Mouse (Mus musculus): ENCODE measurements around the gene Gar1. TPM values are rescaled to one million over a fixed set of nuclear protein-coding genes. Genes with fewer than 3 reads are reported as not detected.

Gene Gar1
- polyA plus RNA-seq, 2 experiments from 2014 or later, result 8.9 to 13.8 TPM

DNA sequence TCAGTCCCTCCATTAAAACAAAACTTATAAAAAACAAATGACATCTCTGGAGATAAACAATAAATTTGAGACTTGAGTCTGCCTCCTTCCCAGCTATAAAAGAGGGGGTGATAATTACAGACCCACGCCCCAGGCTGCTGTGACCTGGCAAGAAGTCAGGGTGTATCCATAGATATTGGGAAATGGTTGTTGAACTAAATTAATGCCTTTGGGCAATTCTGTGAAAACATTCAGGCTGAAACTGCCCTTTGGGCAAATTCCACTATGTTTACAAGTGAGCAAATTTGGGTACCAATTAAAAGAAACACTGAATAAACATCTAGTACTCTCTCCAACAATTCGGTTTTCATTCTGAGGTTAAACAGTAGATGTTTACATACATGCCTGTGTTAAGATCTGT, 32.2 kb downstream of the Gar1 start:
- ATAC-seq, result no peak

- ATAC-seq, result no peak
Observed at GRCm38 (mm10) chr3:129798551-129798950, 32.6 kb downstream of the Gar1 start.

DNA sequence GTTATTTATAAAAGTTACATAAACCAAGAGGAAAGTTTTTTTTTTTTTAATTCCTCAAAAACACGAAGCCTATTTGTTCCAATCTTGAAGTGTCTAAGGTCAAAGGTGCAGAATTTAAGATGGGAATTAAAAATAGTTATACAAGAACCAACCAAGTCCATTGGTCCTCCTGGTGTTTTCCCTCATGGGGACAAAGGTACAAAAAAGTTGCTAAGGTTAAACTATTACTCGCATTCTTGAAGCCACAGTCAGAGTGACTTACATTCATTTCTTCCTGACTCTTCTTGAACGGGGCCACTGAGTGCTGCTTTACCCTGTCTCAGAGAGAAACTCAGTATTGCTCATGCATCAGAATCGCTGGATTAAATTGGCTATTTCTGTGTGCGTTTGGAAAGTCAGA, 33.9 kb downstream of the Gar1 start:
- no peak for ATAC-seq

DNA sequence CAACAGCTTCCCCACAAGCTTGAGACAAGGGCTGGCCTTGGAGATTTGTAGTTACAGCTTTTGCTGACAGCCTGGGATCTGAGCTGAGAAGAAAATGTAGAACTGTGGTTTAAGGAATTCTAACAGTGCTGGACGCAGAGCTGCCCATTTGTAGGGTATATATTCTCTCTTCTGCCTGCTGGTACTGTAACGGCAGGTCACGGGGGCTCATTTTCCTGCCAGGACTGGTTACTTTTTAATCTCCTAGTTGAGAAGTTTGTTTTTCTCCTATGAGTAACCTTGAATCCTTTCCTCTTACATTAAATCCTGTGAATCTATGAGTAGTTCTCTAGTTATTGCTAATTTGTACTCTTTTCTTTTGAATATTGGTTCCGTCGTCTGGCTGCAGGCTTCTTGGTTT, 37.4 kb downstream of the Gar1 start:
- no peak for ATAC-seq

DNA sequence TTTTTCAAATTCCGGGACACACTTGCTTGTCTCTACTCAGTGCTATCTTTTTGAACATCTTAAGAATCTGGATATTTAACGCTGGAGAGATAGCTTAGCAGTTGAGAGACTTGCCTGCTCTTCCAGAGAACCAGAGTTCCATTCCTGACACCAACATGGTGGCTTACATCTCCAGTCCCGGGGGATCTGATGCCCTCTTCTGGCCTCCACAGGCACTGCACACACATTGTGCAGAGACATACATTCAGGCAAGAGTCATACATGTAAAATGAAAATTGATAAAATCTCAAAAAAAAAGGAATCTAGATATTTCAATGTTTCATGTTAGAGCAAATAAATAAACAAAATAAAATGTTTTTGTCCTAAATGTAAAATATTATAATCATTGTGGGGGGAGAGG, 48.5 kb downstream of the Gar1 start:
- ATAC-seq, result no peak

DNA sequence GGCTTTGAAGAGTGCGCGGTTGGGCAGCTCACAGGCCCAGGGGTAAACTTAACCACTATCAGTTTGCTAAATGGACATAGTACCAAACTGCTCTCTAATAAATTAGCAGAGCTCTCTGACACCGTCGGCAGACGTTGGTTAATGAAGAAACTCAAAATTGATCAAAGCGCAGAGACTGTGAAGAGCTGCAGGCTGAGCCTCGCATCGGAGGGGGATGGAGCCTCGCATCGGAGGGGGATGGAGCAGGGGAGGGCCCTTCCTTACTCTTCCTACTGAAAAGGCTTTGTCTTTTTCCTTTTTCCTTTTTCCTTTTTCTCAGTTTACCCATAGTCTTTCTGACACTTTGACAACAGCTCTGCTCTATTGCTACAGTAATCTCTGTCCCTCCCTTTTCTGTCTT, 49.8 kb downstream of the Gar1 start:
- ATAC-seq, result no peak

Other genes with a start within 250 kb of the Gar1 start
- gene Egf, start 76.1 kb downstream of the Gar1 start, polyA plus RNA-seq (2017; shearing (Covaris generic)), result 1 to 10 TPM; 1.9 to 3.8 TPM
- not detected for gene Lrit3, start 27.4 kb downstream of the Gar1 start, polyA plus RNA-seq (2017; shearing (Covaris generic))
- under 1 TPM in 1 of 2 experiments, not detected in 1; 0.32 TPM for gene Rrh, start 8.8 kb downstream of the Gar1 start, polyA plus RNA-seq (2017; shearing (Covaris generic))
- not detected for gene Cfi, start 4.5 kb upstream of the Gar1 start, polyA plus RNA-seq (2017; shearing (Covaris generic))
- gene Pla2g12a, start 47.2 kb upstream of the Gar1 start, polyA plus RNA-seq (2017; shearing (Covaris generic)), result 1 to 10 TPM; 1.4 to 2.4 TPM
- 10 to 100 TPM; 61.7 to 71.8 TPM for gene Casp6, start 70.0 kb upstream of the Gar1 start, polyA plus RNA-seq (2017; shearing (Covaris generic))
- gene Mcub, start 138.8 kb upstream of the Gar1 start, polyA plus RNA-seq (2017; shearing (Covaris generic)), result 10 to 100 TPM; 23.8 to 24.6 TPM
- 10 to 100 TPM; 25.2 to 26.6 TPM for gene Sec24b, start 230.2 kb upstream of the Gar1 start, polyA plus RNA-seq (2017; shearing (Covaris generic))

Data from CD4-positive, CD25-positive, alpha-beta regulatory T cell, adult 4 months (primary cell).